Mouse (Mus musculus) right cerebral cortex, adult 2 months (tissue): ENCODE results near the gene Psmc2.

ENCODE experiments used
- DNase-seq, 2 experiments: peaks; one replicate each; pipeline ENCODE4 v3.0.0; 2021 to 2022; ENCODE audit warnings: low spot score in 2 of 2

Gene Psmc2

GRCm38 (mm10) chr5:21785053-21785452 lies at the start of gene Psmc2, which contains the start of gene Dnajc2:
Gene Psmc2, plus strand, starts transcription at chr5:21785283.
Gene Dnajc2, minus strand, starts transcription at chr5:21785251.
- DNase-seq = peak; percentile 85 to 86

DNA sequence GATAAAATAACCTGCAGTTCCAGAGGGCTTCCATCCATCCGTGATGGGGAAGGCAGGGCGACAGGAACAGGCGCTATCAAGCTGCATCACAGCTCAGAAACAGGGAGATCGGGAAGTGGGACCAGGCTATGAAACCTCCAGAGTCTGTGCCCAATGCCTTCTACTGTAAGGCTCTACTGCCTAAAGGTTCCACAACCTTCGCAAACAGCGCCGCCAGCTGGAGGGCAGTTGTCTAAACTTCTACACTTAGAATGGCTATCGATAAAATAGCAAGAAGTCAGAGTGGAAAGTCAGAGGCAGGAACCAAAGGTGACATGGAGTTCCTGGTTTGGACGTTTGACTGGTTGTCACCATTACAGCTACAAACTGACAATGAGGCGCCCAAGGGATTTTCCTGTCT lies 49.5 kb upstream of the Psmc2 start:
- peak; percentile 62 for DNase-seq

DNA sequence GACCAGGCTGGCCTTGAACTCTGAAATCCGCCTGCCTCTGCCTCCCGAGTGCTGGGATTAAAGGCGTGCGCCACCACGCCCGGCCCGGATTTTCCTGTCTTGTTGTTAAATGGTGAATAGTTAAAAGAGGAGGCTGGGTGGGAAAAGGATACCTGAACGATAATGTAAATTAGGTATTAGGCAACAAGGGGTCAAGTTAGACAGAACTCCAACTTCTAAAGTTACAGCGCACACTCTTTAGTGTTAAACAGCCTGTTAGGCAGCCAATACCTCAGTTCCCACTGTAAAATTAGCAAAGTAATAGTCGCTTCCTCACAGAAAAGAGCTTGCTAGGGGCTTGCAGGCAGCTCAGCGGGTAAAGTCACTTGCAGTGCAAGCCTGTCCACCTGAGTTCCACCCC lies 49.0 kb upstream of the Psmc2 start:
- DNase-seq = no peak

DNA sequence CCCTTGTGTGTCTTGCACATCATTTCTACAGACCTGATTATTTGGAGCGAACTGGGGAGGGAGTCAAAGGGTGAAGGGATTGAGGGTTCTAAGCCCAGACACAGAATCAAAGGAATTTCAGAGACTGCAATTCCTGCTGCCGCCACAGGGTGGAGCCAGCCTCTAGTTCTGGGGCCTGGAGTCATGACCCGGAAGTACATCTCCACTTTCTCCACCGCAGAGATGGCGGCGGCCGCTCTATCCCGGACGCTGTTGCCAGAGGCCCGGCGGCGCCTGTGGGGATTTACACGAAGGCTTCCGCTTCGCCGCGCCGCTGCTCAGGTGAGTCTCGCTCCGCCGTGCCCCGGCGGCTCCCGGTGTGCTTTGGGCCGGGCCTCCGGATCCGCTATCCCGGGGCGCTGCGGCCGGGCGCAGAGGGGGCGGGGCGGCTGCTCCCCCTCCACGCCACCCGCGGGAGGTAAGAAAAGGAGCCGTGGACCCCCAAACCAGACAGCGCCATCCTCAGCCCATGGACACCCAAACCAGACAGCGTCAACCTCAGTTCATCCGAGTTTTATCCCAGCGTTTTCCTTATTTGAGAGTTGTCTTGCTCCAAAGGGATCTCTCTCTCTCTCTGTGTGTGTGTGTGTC lies 48.0 kb upstream of the Psmc2 start, which contains the start of gene Pmpcb:
Gene Pmpcb, plus strand, starts transcription at position 186 of the 630 bp plus-strand sequence.
- DNase-seq = peak; percentile 93 to 95

DNA sequence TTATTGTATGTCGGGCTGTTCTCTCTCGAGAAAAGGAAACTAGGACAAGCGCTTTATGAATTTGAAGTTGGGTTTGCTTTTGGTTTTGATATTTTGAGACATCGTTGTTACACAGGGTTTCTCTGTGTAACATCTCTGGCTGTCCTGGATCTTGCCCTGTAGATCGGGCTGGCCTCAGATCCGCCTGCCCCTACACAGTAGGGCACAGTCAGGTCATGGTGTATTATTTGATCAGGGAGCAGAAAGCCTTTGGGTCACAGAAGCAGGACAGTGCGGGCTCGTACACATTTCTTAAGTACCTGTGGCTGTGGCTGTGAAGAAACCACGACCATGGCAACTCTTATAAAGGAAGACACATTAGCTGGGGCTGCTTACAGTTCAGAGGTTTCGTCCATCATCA lies 47.5 kb upstream of the Psmc2 start:
- DNase-seq = no peak

DNA sequence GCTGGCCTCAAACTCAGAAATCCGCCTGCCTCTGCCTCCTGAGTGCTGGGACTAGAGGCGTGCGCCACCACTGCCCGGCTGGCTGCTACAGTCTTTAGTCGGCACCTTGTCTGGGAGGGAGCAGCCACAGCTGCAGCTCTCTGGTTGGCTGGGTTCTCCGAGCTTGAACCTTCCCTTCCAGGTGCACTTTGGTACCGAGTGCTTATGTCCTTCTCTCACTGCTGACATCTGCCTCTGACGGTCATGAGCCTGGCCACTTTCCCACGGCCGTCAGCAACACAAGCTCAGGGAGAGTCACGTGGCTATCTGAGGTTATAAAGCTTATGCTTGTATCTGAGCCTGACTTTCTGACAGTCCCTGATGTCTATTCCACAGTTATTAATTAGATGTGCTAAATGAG lies 46.0 kb upstream of the Psmc2 start:
- DNase-seq = no peak

- DNase-seq = no peak
Observed at GRCm38 (mm10) chr5:21739881-21740280, 45.2 kb upstream of the Psmc2 start.

GRCm38 (mm10) chr5:21743606-21744005 lies 41.5 kb upstream of the Psmc2 start:
- no peak for DNase-seq

GRCm38 (mm10) chr5:21744651-21745050 lies 40.4 kb upstream of the Psmc2 start:
- DNase-seq = no peak

DNA sequence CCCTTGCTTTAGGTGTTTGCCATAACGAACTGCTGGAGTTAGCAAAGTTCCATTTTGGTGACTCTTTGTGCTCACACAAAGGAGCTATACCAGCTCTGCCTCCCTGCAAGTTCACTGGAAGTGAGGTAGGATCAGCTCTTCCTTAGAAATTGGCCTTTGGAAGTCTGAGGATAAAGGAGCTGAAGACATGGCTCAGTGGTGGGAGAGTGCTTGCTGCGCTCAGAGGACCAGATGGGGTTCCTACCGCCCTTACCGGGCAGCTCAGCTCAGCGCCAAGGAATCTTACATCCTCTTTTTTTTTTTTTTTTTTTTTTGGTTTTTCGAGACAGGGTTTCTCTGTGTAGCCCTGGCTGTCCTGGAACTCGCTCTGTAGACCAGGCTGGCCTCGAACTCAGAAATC lies 39.1 kb upstream of the Psmc2 start:
- no peak for DNase-seq

DNA sequence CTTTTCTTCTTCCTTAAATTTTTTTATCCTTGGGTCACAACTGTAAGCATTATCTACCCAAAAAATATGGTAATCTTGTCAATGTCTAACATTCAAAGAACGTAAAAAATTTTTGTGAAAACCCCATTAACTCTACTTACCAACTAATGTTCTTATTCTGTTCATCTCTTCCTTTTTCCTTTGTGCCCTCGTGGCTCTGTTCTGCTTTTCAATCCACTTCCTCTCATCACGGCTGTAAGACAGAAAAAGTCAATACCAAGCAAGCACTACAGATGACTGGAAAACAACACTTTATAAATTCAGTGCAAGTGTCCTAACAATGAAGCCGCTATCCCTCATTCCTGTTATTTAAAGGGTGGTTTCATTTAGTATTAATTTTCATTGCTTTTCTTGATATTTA lies 16.6 kb upstream of the Psmc2 start:
- no peak for DNase-seq

GRCm38 (mm10) chr5:21769841-21770240 lies 15.2 kb upstream of the Psmc2 start:
- DNase-seq = no peak

DNA sequence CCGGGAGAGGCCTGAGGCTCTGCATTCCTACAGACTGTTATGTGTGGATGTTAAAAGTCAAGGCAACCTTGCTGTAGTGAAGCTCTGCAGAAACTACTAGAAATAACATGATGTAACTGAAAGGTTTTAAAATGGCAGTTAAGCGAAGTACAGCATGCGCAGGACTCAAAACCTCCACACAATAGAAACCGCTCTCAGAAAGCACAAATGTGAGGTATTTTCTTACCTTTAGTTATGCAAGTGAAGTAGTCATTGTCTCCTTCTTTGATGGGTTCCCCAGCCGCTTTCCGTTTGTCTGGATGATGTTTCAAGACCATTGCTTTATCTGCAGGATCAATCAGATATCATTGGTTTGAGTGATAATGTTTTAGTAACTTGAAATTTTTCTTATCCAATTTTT lies 8.6 kb upstream of the Psmc2 start:
- DNase-seq = no peak

- peak in 1 of 2 experiments; percentile 24 for DNase-seq
Observed at GRCm38 (mm10) chr5:21784161-21785052, 676 bp upstream of the Psmc2 start.

DNA sequence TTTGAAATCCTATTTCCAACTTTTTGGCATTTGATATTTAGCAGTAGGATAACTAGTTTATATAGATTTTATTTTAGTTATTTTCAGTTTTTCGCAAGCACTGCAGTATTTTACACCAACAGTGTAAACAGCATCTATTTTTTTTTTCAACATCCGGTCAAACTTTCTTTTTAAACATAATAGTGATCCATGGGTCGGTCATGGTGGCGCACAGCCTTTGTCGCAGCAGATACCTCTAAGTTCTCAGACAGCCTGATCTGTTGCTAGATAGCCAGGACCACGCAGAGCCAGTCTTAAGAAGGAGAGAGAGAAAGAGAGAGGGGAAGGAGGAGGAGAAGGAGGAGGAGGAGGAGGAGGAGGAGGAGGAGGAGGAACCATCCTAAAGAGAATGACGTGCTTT lies 693 bp downstream of the Psmc2 start:
- DNase-seq = no peak

DNA sequence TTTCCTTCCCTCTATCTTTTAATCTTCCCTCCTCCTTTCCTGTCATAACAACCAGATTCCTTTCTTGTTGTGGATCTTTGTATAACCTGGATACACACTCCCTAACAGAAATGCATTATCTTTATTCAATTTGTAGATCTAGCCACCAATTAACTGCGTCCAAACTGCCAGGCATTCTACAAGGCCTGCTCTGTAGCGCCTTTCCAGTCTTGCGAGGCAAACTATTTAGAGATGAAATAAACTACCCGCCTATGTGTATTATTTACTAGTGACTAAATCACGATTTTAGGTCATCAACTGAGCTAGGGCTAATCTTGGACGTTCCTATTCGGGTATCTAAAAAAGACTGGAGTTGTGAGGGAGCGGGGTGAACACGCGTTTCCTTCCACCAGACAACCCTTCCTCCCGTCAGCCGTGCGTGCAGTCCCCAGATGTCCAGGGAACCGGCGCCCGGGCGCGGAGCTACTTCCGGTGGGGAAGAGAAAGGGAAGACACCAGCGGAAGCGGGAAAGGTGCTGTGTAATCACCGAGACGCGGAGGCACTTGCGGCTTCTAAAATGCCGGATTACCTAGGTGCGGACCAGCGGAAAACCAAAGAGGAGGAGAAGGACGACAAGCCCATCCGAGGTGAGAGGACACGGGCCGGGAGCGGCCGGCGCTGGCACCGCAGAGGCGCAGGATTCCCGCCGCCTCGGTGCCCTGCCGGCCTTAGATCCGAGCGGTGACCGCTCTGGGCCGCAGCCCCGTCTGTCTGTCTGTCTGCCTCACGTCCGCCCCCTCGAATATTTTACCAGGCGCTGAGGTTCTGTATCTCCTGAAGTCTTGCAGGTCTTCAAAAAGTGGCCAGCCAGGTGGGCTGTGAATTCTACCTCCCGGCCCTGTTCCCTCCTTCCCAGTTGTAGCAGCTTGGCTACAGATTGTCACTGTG lies 1.4 kb downstream of the Psmc2 start:
- DNase-seq = peak; percentile 93 to 95

GRCm38 (mm10) chr5:21787186-21788105 lies 2.4 kb downstream of the Psmc2 start:
- no peak for DNase-seq

DNA sequence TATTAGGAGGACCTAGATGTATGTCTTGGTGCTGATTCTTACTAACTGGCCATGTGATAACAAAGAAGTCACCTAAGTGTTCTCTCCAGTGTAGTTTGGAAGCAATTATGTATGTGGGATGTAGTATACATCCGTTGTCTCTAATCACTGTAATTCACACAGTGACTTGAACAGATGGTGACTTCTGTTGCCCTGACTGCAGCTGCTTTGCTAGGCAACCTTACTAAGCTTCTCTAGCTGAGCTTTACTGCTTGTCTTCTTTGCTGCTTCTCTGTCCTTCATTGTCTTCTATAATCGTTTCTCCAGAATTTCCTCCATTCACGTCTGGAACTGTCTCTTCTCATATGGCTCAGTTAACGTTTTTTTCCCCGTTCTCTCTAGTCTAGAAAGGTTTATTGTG lies 4.0 kb downstream of the Psmc2 start:
- DNase-seq = no peak

DNA sequence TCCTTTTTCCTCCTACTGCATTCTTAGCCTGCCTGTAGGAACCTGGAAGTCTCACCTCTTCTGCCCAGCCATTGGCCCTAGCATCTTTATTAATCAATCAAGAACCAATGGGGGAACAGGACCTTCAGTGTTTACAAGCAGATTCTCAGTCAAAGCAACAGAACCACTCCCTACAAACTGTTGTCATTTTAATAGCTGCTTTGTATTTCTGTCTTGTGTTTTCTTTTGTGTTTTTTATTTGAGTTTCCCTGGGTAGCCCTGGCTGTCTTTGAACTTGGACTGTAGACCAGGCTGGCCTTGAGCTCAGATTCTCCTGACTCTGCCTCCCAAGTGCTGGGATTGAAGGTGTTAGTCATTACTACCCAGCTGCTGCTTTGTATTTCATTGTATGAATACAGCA lies 7.1 kb downstream of the Psmc2 start:
- no peak for DNase-seq

DNA sequence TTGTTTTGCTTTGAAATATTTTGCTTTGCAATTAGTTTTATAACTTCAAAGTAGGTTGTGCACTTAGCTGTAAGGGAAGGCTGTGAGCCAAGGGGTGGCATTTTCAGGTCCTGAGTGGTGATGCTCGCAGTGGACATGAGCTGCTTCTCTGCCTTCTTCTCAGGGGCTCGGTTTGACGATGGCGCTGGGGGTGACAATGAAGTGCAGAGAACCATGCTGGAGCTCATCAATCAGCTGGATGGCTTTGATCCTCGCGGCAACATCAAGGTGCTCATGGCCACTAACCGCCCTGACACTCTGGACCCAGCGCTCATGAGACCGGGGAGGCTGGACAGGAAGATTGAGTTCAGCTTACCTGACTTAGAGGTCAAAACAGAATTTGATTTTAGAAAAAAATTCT lies 17.8 kb downstream of the Psmc2 start:
- no peak for DNase-seq

GRCm38 (mm10) chr5:21803691-21804188 lies 18.7 kb downstream of the Psmc2 start:
- no peak for DNase-seq
